Mouse (Mus musculus): Measurements from ENCODE around the gene Aars. TPM values are rescaled to one million over a fixed set of nuclear protein-coding genes. Genes with fewer than 3 reads are reported as not detected.
"Not testable (repeated sequence)": the region's sequence is repeated elsewhere in the genome, so short reads cannot be mapped to it uniquely, and the experiment has no call there.

The Aars gene
- polyA plus RNA-seq, 1 experiment from 2014 or later: 30.0 TPM

DNA sequence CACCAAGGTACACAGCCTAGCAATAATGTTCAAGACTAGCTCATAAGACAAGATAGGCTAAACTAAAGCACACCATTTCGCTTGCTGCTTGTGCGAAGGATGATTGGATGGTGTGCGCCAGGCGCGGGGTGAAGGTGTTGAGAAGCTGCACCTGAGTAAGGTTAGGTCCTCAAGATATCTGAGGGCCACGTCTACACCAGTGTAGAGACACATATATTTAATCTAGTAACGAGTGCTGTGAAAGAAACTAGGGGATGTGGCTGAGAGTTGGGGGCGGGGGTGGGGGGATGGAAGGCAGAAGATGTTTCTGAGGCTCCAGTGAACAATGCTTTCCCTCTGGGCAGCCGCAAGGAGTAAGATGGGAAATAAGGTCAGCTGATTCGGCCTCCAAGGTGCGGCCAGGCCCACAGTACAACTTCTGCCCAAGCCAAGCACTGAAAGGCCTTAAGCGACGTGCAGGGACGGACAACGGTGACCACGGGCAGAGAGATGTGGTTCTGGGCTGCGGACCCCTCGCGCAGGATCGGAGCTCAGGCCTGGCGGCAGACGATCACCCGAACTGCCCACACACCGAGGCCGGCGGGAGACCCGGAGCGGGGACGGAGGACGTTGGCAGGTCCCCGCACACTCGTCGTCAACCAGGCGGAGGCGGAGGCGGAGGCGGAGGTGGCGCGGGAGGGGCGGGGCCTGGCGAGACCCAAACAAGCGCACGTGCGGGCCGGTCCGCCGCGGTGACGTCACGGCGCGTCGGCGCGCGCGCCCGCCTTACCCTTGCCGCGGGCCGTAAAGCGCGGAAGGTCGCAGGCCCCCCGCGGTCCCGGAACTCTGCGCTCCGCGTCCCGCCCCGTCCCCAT is 61.1 kb downstream of the Aars start, which contains the start of gene Pdpr:
Gene Pdpr, plus strand, starts transcription at position 766 of the 854 bp plus-strand sequence.
- no peaks in the 10 kb centered on the region for H3K4me1 ChIP-seq (replicated peaks; ENCODE audit: control insufficient read depth, insufficient read depth, low read length)
- WGBS: 6% methylated on average over 59 of the region's 72 CpGs
- H3K27ac ChIP-seq (ENCODE audit: low read depth, low read length): peak within 1 kb of the TSS; percentile 60

DNA sequence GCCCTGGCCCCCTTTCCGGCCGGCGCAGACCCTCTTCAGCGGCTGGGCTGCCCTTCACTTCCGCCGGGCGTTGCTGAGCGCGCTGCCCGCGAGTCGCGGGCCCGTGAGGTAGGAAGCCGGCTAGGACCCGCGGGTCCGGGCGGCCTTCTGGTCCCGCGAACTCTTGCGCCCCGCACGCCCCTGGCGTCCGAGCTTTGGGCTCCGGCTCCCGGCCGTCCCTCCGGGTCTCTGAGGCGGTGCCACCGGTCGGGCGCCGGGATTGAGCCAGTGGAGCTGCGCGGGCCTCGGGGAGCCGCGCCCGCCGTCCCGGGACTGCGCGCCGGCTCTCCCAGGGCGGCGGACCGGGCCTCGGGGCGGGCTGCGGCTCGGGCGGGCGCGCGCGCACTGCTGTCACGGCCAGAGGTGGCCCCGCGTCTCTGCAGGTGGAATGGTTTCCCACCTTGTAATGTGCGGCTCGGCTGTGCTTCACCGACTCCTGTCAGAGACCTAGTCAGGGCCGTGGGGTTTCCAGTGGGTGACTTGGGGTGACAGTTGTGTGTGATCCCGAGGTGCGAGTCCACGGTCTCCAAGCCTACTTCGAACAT is 61.9 kb downstream of the Aars start:
- not testable (repeated sequence) for H3K36me3 ChIP-seq (ENCODE audit: control insufficient read depth, insufficient read depth); H3K9me3 ChIP-seq (ENCODE audit: control insufficient read depth); H3K27me3 ChIP-seq (replicated peaks; ENCODE audit: control insufficient read depth, insufficient read depth, low read length); H3K4me1 ChIP-seq (replicated peaks; ENCODE audit: control insufficient read depth, insufficient read depth, low read length)
- under 1% methylated on average over 59 of the region's 69 CpGs for WGBS
- ATAC-seq: peak; percentile 84
- Histone ChIP-seq H3K4me3 (ENCODE audit: low read depth, low read length) (peak overlapping the region; percentile 63), H3K9ac (ENCODE audit: low read depth, low read length) (peak overlapping the region; percentile 68), H3K4me2 (replicated peaks; ENCODE audit: low read depth) (peak overlapping the region; percentile 93), H3K27ac (ENCODE audit: low read depth, low read length) (peak overlapping the region; percentile 60; the same call in 1 of the 2 replicates)

More for the DNA sequence above, 61.1 kb downstream of the Aars start, which contains the start of gene Pdpr:
- H3K9me3 ChIP-seq (ENCODE audit: control insufficient read depth): no peaks in the 10 kb centered on the region
- peak; percentile 94 for ATAC-seq
- H3K4me3 ChIP-seq (ENCODE audit: low read depth, low read length): peak within 1 kb of the TSS; percentile 63
- H3K4me2 ChIP-seq (replicated peaks; ENCODE audit: low read depth): peak within 1 kb of the TSS; percentile 93
- no peaks in the 10 kb centered on the region for H3K36me3 ChIP-seq (ENCODE audit: control insufficient read depth, insufficient read depth)
- no peak for TF ChIP-seq CTCF (IDR thresholded peaks at IDR 0.05; ENCODE audit: low read depth)
- H3K9ac ChIP-seq (ENCODE audit: low read depth, low read length): peak within 1 kb of the TSS; percentile 68
- no peaks in the 10 kb centered on the region for H3K27me3 ChIP-seq (replicated peaks; ENCODE audit: control insufficient read depth, insufficient read depth, low read length)

Small RNA genes within 50 kb of the gene (microRNA-seq; reads per million reads assigned to microRNA genes)
- gene Gm24103 (not detected), gene Mir3473d (not detected)

Other genes with a start within 250 kb of the Aars start
- gene Il34, start 227.2 kb upstream of the Aars start, polyA plus RNA-seq (2015; fragmentation: Nextera tagmentation; extraction: Ambion mirVana): 2.7 and 3.0 TPM in 2 replicates
- 40.2 and 46.1 TPM in 2 replicates for gene Cog4, start 186.5 kb upstream of the Aars start, polyA plus RNA-seq (2015; fragmentation: Nextera tagmentation; extraction: Ambion mirVana)
- gene Sf3b3, start 186.4 kb upstream of the Aars start, polyA plus RNA-seq (2015; fragmentation: Nextera tagmentation; extraction: Ambion mirVana): 29.7 and 33.4 TPM in 2 replicates
- 6.2 and 6.9 TPM in 2 replicates for gene Fuk, start 130.7 kb upstream of the Aars start, polyA plus RNA-seq (2015; fragmentation: Nextera tagmentation; extraction: Ambion mirVana)
- 4.9 and 5.1 TPM in 2 replicates for gene St3gal2, start 113.2 kb upstream of the Aars start, polyA plus RNA-seq (2015; fragmentation: Nextera tagmentation; extraction: Ambion mirVana)
- gene Ddx19a, start 35.3 kb upstream of the Aars start, polyA plus RNA-seq (2015; fragmentation: Nextera tagmentation; extraction: Ambion mirVana): 8.0 and 8.9 TPM in 2 replicates
- gene Ddx19b, start 1.4 kb upstream of the Aars start, polyA plus RNA-seq (2015; fragmentation: Nextera tagmentation; extraction: Ambion mirVana): 3.4 and 4.5 TPM in 2 replicates
- 7.3 and 8.4 TPM in 2 replicates for gene Exosc6, start 23.2 kb downstream of the Aars start, polyA plus RNA-seq (2015; fragmentation: Nextera tagmentation; extraction: Ambion mirVana)
- gene Clec18a, start 59.3 kb downstream of the Aars start, polyA plus RNA-seq (2015; fragmentation: Nextera tagmentation; extraction: Ambion mirVana): not detected in 2 replicates
- gene Pdpr, start 61.5 kb downstream of the Aars start, polyA plus RNA-seq (2015; fragmentation: Nextera tagmentation; extraction: Ambion mirVana): 4.3 and 4.7 TPM in 2 replicates
- 26.5 and 29.1 TPM in 2 replicates for gene Glg1, start 226.1 kb downstream of the Aars start, polyA plus RNA-seq (2015; fragmentation: Nextera tagmentation; extraction: Ambion mirVana)